Mouse (Mus musculus): ENCODE measurements at regions not wholly inside any gene's neighbourhood (a gene's known extent, or its start where the extent isn't known, plus 50 kb on each side); places are given as distances from the start of the nearest gene placed in this dataset.
"Not testable (repeated sequence)": the region's sequence is repeated elsewhere in the genome, so short reads cannot be mapped to it uniquely, and the experiment has no call there.

DNA sequence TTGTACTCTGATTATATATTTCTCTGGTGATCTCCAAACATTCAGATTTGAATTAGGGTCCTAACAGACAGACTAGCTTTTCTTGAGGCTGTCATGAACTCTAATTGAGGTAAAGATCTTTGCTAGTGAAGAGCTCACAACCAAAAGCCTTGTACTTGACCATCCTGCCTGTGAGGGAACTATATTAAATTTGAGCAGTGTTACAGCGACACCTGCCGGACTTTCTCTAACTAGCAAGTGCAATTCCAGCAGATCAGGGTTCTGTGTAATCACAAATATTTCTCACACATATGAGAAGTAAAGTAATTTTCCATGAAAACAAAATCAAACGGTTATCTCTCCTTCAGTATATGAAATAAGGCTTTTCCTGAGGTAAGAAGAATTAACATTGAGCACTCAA lies 459.6 kb downstream of the Ets1 start:
- peak; percentile 76; the same call in 1 of the 2 replicates for ATAC-seq (ENCODE audit: extremely low read depth, insufficient number of reproducible peaks, low FRiP score, poor library complexity, severe bottlenecking)

DNA sequence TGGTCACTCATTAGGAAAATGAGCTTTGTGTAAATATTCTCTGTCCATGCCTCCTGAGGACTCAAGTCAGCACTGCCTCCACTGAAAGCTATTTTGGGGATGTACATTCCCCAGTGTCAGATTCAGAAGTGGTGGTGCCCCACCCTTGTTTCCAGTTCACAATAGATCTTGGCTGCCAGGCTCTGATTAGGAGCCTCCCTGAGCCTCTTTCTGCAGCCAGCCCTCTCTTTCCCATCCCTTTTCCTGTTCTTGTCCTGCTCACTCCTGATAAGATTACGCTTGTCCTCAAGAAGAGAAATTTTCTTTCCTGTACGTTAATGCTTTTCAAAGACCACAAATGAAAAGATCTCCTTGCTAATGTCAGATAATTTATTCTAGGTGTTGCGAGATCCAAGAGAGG lies 465.2 kb downstream of the Ets1 start:
- no peak for ATAC-seq (ENCODE audit: extremely low read depth, insufficient number of reproducible peaks, low FRiP score, poor library complexity, severe bottlenecking)

DNA sequence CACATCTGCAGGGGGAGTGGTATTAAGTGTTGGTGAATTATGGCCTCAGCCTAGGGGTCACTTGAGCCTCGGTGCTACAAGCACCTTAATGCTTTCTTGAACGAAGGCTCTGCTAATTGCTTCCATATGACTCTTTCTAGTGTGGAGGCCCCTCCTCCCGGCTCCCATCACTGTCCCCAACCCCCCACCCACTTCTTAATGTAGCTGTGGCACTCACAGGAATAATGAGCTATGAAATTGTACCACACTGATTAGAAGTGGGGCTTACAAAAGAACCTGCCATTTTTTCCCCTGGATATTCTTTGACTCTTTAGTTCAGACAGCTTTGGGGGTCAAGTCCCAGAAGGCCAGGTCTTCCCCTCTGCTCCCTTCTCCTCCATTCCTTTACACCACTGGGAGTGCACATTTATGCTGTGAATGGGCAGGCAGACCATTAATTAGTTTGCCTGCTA lies 468.6 kb downstream of the Ets1 start:
- ATAC-seq (ENCODE audit: extremely low read depth, insufficient number of reproducible peaks, low FRiP score, poor library complexity, severe bottlenecking): no peak

DNA sequence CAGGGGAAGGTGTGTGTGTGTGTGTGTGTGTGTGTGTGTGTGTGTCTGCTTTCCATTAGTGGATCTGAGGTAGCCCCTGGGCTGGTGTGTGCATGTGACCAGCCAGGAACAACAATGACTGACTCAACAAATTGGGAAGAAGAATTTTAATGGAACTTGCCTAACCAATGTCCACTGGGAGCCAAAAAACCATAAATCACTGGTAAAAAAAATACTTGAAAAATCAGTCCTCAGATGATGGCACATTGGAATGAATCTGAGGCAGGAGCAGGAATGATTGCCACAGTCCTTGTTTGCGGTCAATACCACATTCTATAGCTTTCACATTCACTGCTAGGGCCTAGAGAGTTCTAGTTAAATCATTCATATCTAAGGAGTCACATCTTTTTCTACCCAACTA lies 487.8 kb downstream of the Ets1 start:
- no peak for ATAC-seq (ENCODE audit: extremely low read depth, insufficient number of reproducible peaks, low FRiP score, poor library complexity, severe bottlenecking)

DNA sequence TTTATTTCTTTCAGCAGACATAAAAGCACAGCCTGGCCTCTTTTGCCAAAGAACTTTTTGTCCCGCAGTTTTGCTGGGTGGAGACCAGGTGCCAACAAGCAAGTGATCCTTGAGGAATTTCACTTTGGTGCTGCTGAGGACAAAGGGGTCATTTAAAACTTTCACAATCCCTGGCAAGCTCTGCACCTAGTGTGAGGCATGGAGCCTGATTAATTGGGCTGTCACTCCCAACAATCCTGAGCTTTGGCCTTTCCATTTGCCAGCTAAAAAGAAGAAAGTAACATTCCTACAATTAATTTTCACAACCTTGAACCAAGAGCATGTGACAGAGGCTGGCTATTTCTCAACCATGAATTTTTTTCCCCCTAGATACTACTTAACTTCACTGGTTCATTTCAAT lies 516.2 kb downstream of the Ets1 start:
- ATAC-seq (ENCODE audit: extremely low read depth, insufficient number of reproducible peaks, low FRiP score, poor library complexity, severe bottlenecking): no peak

DNA sequence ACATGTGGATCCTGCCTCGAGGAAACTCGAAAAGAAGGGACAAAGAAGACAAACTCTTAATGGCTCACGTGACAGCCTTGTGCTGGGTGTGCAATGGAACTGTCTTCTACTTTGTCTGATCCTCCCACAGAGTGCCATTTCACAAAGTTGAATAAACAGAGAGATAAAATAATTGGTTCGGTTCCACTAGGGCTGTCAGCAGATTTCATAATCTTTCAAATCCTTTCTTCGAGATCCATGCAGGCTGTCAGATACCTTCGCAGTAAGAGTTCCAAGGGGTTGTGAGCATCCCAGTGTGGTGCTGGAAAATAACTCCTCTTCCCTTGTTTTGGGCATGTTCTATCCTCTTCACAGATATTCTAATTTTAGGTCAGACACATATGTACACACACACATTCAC lies 532.1 kb downstream of the Ets1 start:
- no peak for ATAC-seq (ENCODE audit: extremely low read depth, insufficient number of reproducible peaks, low FRiP score, poor library complexity, severe bottlenecking)

DNA sequence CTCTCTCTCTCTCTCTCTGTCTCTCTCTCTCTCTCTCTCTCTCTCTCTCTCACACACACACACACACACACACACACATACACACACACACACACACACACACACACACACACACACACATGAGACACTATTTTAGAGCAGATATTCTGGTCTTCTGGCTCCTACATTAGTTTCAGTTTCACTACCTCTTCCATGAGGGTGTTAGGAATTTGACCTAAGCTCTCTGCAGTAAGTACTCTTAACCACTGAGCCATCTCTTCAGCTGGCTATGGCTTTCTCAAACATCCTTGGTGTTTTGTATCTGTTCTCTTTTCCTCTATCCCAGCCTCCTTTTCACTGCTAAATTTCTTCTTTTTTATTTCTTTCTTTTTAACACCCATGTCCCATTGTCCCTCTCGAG lies 533.1 kb downstream of the Ets1 start:
- not testable (repeated sequence) for ATAC-seq (ENCODE audit: extremely low read depth, insufficient number of reproducible peaks, low FRiP score, poor library complexity, severe bottlenecking)

DNA sequence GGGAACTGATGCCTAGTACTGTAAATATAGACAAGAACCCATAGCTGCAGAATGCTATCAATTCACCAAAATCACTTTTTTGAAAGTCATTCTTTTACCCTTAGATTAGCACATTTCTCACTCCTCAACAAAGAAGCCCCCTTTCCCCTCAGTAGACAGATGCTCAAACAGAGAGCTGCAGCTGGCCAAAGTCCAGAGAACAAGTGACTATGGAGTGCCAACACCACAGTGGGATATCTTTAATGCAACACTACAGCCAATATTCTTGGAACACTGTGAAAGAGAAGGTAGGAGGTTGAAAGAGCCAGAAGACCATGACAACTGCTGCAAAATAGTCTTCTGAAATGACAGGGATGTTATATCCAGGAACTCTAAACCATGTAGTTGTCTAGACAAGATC lies 544.0 kb downstream of the Ets1 start:
- no peak for ATAC-seq (ENCODE audit: extremely low read depth, insufficient number of reproducible peaks, low FRiP score, poor library complexity, severe bottlenecking)

DNA sequence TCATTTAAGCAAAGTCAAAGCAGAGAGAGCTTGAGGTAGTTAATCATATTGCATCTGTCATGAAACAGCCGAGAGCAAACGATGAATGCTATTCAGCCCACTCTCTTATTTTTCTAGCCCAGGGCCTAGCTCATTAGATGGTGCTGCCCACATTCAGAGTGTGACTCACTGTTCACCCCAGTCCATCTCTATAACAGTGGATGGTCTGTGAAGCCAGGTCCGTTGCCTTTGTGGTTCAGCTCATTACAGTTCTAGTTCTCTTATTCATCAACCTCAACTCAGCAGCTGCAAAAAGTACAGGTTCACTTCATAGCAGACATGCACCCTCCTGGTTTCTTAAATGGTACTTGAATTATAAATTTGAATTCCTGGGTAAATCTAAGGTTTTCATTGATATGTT lies 551.2 kb downstream of the Ets1 start:
- no peak for ATAC-seq (ENCODE audit: extremely low read depth, insufficient number of reproducible peaks, low FRiP score, poor library complexity, severe bottlenecking)

DNA sequence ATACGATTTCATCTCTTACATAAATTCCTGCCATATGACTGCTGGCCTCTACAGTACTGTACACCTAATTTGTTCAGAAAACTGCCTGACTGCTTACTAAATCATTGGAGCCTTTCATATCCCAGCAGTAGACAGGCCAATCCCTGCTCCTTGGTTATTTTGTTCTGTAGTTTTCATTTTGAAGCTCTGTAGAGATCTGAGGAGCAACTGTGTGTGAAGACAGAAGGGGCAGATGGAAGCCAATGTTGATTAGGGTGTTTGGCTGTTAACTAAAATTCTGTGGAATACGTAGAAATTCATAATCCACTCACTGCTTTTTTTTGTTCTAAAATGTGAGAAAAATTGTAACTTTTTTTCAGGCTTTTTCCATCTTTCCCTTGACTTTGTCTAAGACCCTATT lies 573.1 kb downstream of the Ets1 start:
- ATAC-seq (ENCODE audit: extremely low read depth, insufficient number of reproducible peaks, low FRiP score, poor library complexity, severe bottlenecking): no peak

DNA sequence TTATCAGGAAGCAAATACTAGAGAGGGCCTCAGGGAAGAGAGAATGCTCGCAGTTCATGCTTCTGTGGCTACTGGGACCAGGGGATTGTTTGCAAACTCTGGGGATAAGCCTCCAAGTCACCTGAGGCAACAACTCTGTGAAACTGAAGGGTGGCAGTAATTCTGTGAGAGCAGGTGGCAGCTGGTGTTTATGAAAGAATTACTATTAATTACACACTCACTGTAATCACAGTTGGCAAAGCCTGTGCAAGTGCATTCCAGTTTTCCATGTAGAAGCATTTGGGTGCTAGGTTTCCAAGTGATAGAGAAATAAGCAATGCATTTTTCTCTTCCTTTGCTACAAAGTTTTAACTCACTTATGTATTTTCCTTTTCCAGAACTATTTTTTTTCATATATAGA lies 578.5 kb downstream of the Ets1 start:
- no peak for ATAC-seq (ENCODE audit: extremely low read depth, insufficient number of reproducible peaks, low FRiP score, poor library complexity, severe bottlenecking)

DNA sequence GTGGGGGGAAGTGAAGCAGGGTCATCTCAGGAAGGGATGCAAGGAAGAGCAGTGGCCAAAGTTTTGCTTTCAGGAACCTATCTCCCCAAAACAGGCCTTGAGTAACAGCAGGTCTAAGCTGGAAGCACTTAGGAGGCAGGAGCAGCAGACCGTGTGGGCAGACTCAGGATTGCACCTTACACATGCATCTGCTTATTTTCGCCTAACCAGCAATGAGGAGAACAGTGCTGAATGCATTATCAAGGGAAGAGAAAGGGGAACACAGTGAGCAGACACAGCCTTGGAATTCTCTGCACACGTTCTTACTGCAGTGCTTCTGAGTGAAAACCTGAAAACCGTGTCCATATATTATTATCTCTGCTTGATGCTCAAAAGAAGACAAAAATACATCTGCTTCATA lies 585.0 kb downstream of the Ets1 start:
- no peak for ATAC-seq (ENCODE audit: extremely low read depth, insufficient number of reproducible peaks, low FRiP score, poor library complexity, severe bottlenecking)

DNA sequence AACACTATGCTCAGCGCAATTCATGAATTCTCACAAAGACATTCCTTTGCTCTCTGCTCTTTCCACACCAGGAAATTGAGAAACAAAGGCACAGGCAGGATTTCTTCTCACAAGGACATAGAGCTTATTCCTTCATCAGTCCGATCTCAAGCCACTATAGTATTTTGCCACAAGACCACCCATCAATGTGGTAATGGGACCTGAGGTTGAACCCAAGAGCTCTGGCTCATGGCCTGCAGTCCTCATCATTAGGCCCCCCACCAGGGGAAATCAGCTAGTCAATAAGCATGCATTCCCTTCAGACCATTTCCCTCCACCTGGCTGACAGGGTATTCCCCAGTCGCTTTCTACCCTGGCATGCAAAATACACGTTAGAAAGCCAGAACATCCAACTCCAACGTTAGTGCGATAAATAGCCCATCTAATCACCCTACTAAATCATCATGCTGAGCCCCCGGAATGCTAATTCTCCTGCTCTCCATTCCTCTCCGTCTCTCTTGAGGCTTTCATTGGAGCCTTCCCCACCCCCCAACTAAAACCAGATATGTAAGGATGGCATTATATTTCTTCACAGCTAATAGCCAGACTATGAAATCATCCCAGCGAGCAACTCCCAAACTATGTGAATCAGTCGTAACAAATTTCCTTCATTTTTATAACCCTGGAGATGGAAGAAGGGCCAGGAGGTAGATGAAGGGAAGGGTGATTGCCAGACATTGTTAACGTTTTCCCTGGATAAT lies 586.2 kb downstream of the Ets1 start:
- no peak for ATAC-seq (ENCODE audit: extremely low read depth, insufficient number of reproducible peaks, low FRiP score, poor library complexity, severe bottlenecking)

DNA sequence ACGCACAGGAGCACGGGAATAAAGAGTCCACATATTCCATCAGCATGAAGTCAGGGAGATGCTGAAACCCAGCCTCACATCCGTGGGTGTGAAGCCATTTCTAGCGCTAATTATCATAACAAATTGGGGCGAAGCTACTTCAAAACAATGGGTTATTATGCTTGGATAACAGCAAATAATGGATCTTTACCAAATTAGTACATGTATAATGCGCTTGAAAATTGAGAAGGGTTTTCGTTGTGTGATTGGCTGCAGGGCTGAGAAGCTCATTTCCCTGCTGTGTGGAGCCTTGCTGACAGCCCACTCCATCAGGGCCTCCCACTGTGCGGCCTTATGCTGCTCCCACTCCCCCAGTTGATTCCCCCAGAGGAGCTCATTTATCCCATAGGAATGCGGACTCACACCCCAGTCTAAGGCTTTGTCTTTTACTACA lies 597.7 kb downstream of the Ets1 start:
- ATAC-seq (ENCODE audit: extremely low read depth, insufficient number of reproducible peaks, low FRiP score, poor library complexity, severe bottlenecking): no peak

DNA sequence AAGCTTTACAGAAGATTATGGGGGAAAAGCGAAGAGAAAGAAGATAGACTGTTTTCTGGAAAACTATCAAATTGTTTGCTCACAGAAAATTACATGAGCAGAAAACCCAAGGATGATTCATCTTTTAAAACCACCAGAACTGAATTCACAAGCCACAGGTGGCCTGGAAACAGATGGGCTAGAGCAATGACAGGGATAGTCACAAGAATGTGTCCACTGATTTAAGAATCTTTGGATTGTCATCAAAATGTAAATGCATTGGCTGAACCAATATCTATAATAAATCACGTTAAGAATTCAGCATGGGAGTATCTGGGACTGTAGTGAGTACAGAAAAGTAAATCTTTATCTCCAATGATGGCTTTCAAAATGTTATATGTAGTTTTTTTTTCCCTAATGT lies 602.2 kb downstream of the Ets1 start:
- ATAC-seq (ENCODE audit: extremely low read depth, insufficient number of reproducible peaks, low FRiP score, poor library complexity, severe bottlenecking): no peak

DNA sequence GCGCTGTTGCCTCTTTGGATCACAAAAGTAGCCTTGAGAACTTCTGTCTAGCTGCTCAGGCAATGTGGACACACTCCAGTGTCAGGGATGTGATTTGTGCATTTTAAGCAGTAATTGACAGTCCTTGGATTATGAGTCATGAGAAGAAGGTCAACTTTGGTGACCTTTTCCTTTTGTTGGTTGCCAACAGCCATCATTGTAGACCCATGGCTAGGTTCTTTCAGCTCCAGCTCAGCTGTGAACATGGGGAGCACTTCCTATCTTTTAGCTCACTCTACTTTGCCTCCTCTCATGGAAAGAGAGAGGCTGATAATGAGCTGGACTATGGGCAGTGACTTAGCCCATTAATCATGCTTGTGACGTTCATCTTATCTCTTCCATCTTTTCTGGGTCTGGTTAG lies 602.8 kb downstream of the Ets1 start:
- ATAC-seq (ENCODE audit: extremely low read depth, insufficient number of reproducible peaks, low FRiP score, poor library complexity, severe bottlenecking): no peak

DNA sequence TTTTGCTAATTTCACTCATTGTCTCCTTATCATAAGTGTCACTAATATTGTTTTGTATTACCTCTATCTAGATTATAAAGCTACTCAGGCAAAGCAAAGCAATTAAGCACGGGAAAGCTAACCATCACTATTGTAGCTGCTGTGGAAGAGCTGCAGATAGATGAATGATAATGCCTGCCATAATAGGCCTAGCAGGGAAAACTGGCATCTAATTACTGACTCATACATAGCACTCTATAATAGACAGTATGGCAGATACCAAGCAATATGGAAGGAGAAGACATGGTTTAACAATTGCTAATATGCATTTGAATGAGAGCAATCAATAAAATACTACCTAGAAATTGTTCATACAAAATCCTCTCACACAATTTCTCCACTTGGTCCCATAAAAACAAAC lies 604.5 kb downstream of the Ets1 start:
- ATAC-seq (ENCODE audit: extremely low read depth, insufficient number of reproducible peaks, low FRiP score, poor library complexity, severe bottlenecking): no peak

DNA sequence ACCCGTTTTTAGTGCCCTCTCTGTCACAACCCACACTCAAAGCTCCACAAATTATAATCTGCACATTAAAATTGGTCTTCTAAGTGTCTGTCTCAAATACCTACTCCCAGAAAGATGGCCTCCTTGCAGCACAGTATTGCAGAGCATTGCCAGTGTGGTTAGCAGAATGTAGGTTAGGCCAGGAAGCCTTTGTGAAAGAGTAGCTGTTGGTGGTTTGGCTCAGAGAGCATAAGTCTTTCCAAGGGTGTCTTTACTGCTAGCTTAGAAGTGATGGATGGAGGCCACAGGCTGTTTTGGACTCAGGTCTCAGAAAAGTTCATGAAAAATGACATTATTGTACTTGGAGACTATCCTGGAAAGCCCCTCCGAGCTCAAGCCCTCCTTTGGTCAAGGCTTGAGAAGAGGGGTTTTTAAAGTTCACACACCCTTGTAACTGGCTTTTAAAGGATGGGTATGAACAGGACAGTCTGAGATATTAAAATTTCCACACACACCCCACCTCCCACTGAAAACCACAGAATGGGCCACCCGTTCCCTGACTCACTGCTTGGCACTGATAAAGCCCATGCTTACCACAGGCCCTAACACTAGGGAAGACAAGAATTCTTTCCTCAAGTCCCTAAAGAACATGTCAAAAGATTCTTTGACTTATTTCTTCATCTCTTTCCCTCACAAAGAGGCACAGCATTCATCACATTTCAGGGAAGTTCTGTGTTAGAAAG lies 605.1 kb downstream of the Ets1 start:
- no peak for ATAC-seq (ENCODE audit: extremely low read depth, insufficient number of reproducible peaks, low FRiP score, poor library complexity, severe bottlenecking)

DNA sequence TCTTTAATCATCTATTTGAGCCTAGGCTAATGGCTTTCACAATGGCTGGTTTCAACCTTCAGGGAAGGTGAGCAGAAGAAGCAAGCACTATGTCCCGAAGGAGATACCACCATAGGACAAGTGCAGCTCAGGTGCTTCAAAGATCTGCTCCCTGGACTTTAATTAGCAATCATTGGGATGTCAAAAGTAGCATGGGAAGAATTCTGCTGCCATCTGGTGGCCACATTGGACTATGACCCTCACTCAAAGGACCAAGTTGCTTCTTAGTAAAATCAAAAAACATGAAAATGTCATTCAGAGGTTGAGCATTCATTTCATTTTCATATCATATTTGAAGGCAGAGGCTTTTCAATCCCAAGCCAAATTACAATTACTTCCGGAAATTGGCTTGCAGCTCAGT lies 610.9 kb downstream of the Ets1 start:
- ATAC-seq (ENCODE audit: extremely low read depth, insufficient number of reproducible peaks, low FRiP score, poor library complexity, severe bottlenecking): no peak

DNA sequence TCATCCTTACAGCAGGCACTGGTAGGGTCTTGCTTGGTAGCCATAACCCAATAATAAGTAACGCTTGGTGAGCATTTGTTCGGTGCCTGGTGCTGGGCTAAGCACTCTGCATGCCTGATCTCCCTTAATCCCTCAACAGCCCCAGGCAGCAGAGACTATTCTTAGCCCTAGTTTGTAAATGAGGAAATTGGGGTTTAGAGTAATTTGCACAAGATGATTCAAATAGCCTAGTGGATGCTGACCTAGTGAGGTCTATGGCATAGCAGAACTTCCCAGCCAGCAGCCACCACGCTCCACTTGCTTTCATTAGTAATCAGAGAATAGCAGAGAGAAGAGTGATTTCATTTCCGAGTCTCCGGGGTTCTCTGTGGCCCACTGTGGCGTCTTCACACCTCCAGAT lies 622.2 kb downstream of the Ets1 start:
- no peak for ATAC-seq (ENCODE audit: extremely low read depth, insufficient number of reproducible peaks, low FRiP score, poor library complexity, severe bottlenecking)

DNA sequence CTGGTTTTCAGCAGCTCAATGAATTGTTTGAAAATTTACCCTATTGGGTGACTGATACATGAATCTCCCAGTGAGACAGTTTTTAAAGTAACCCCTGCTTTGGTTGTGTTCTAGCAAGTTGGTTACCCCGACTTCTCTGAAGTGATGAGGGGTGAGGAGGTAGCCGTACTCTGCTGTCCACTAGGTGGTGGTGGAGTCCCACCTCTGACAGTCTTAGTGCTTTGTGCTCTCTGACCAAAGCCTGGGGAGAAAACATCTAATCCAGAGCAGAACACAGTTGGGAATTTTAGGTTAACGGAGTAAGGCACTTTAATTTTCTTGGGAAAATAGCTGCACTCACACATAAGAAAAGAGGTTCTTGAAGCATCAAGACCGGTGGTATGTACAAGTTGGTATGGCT lies 624.1 kb downstream of the Ets1 start:
- ATAC-seq (ENCODE audit: extremely low read depth, insufficient number of reproducible peaks, low FRiP score, poor library complexity, severe bottlenecking): 0 out of 2 replicates have a peak, but pooled peaks have one; percentile 30

Data from neutrophil, adult 5-6 weeks (primary cell).